Mouse (Mus musculus): Measurements from ENCODE around the gene 1700024P04Rik.

The 1700024P04Rik gene

DNA sequence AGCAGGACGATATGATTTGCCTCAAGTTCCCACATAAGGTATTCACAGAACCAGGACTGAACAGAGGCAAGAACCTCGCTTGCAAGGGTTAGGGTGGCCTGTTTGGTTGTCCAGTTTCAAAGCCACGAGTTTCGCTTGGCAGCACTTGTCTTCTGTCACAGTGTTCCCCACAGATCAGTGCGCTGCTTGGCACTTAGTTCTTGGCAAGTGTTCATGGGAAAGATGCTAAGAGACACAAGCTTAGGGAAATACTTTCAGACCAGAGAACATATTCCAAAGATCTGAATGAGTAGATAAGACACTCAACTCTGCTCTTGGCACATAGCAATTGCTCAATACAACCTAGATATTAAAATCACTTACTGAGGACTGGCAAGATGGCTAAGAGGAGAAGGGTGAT is 17.8 kb downstream of the 1700024P04Rik start:
- no peak for DNase-seq (ENCODE audit: low spot score in 2 of 2)

DNA sequence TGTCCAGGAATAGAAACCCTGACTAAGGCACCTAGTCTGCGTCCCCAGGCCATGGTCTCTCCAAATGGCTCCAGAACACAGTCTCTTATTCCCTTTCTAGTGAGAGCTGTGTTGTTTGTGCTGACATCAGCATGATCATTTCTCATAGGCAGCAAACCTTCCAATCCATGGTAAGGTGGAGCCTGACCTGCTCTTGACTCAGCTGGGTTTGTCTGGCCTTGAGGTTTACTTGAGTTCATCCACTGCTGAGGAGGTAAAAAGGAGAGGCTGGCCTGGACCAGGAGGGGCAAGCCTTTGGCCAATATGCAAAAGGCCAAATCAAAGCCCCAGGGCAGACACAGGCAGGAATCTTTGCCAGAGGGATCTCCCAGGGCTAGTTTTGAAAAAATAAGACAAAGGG is 20.8 kb downstream of the 1700024P04Rik start:
- DNase-seq (ENCODE audit: low spot score in 2 of 2): no peak

DNA sequence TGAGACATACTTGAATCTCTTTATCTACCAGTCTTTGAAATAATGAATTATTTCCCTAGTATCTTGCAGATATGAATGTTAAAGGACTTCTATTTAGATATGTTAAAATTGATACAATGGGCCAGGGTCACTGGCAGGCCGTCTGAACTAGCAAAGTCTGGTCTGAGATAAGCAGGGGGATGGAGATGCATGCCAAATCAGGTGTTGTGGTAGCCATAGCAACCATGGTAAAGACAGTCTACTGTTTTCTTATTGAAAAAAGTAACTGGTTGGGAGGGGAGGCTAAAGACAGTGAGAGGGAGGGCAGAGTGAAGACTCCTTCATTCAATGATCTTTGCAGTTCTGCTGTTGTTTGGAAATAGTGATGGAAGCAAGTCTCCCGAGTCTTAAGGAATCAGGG is 26.2 kb downstream of the 1700024P04Rik start:
- no peak for DNase-seq (ENCODE audit: low spot score in 2 of 2)

DNA sequence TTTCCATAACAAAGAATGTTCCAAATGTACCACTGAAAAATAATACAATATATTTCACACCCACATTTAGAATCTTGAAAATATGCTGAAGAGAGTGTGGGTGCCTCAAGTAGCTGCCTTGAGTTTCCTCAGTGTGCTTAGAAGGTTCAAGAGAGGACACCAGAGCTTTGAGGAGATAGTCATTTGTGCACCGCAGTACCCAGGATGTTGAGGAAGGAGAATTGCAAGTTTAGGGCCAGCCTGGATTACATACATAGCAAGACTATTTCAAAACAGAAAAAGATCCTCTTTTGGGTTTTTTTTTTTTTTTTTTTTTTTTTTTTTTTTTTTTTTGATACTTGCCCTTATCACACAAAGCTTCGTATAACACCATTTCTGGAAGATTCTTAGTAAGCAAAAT is 28.2 kb downstream of the 1700024P04Rik start:
- peak in 1 of 2 experiments; percentile 30 for DNase-seq (ENCODE audit: low spot score in 2 of 2)

DNA sequence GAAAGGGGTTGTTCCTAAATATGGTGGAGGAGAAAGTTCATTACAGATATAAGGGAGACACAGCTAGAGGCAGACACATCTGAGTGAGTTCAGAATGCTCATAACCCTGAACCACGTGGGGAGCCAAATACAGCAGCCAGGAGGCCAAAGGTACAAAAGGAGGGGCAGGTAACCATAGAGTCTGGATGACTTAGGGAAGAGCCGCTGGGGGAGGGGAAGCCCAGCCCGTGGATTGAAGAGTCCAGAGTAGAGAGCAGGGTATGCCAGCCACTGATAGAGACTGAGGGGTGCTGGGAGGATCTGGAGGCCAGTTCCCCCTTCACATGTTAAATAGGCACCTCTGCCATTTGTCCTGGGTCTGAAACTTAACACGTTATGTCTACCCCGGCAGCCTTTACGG is 28.7 kb downstream of the 1700024P04Rik start:
- no peak for DNase-seq (ENCODE audit: low spot score in 2 of 2)

DNA sequence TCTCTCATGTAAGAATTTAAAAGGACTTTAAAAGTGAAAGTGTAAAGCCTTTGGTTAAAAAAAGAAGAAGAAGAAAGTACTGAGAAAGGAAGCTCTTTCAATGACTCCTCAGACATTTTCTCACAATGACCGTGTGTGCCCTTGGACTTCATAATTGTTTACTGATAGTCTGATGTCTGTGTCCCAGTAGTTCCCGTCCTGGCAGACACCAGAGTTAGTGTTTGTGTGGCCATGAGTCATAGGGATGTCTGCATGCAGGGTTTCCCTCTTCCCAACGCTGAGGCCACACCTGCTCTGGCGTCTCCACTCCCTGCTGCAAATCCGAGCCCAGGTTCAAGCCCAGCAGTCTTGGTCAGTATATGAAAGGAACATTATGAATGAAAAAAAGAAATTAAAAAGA is 29.1 kb downstream of the 1700024P04Rik start:
- DNase-seq (ENCODE audit: low spot score in 2 of 2): peak in 1 of 2 experiments; percentile 30

DNA sequence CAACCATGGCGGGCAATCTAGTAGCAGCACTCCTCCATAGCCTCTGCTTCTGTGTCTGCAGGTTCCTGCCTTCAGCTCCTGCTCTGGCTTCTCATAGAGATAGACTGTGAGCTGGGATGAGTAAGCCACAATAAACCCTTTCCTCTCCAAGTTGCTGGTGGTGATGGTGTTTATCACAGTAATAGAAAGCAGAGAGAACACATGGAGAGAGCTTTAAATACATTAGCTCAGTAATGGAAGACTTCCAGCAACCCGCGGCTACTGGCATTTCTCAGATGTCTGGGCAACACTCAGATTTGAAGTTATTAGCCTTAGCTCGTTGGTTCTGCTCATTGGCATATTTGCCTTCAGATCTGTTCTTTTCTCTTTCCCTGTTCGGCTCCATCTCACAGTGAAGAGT is 30.5 kb downstream of the 1700024P04Rik start:
- peak; percentile 59 to 70 for DNase-seq (ENCODE audit: low spot score in 2 of 2)

DNA sequence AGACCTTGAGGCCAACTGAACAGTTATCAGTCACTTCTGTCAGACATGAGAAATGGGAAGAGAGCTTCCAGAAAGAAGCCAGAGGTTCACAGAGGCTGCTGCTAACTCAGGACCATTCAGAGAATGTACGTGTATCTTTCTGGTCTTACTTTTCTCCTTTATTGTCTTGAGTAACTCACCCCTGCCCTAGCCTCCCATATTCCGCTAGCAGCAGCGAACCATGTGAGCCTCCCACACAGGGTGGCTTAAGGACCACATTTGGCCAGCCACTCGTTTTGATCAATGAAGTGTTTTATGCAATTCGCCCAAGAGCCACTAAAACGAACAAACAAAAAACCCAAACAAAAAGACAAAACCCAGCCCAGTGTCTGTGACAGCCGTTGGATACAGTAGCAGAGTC is 32.4 kb downstream of the 1700024P04Rik start:
- DNase-seq (ENCODE audit: low spot score in 2 of 2): no peak

DNA sequence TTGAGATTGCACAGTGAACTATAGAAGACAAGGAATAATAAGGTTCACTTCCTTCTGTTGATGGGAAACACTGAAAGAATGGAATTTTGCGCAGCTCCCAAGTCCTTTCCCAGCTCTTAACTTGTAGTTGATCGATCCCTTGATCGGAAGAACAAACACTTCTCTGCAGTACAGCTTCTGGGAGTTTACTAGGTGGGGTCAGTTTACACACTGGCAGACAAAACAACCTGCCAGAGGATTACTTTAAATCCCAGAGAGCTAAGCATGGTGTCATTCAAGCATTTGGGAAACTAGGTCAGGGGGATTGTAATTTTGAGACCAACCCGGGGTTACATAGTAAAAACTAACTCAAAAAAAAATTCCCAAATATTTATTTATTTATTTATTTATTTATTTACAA is 36.2 kb downstream of the 1700024P04Rik start:
- no peak for DNase-seq (ENCODE audit: low spot score in 2 of 2)

DNA sequence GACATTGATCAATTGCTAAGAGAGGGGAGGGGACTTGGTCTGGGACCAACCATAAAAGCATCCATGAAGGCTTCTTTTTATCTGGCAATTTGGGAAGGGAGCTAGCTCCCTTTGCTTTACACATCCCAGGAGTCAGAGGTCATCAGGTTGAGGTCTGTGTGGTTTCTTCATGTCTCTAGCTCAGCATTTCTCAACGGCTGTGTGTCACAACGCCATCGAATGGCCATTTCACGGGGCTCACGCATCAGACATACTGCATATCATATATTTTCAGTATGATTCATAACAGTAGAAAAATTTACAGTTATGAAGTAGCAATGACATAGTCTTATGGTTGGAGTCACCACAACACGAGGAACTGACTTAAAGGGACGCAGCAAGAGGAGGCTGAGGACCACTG is 37.9 kb downstream of the 1700024P04Rik start:
- no peak for DNase-seq (ENCODE audit: low spot score in 2 of 2)

DNA sequence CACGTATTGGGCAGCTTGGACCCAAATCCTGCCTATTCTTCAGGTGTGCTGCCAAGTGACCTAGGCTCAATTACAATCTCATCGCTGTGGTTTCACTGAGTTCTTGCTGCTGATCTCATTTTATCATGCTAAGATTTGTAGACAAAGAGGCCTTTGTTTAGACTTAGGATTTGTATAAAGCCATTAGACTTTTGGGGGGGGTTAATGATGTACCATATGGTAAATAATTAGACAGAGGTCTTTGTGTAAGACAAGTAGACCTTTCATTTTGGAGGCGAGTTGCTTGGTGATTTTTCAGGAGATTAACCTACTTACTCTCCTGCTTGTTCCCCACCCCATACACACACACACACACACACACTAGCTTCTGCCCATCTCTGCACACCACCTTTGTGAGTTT is 38.5 kb downstream of the 1700024P04Rik start:
- no peak for DNase-seq (ENCODE audit: low spot score in 2 of 2)

DNA sequence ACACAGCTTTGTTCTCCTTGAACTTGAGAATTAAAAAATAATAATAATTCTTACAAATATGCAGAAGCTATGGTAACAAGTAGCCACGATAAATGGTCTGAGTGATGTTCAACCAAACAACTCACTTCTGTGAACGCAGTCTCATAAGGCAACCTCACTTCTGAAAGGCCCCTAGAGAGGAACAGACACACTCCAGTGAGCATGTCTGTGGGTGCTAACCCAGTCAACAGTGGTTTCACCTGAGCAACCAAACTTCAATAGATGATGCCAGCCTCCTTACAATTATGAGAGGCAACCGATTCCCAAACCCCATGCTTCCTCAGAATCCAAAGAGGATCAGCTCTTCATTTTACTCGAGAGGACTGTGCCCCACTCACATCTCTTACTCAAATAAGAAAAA is 39.0 kb downstream of the 1700024P04Rik start:
- DNase-seq (ENCODE audit: low spot score in 2 of 2): no peak

DNA sequence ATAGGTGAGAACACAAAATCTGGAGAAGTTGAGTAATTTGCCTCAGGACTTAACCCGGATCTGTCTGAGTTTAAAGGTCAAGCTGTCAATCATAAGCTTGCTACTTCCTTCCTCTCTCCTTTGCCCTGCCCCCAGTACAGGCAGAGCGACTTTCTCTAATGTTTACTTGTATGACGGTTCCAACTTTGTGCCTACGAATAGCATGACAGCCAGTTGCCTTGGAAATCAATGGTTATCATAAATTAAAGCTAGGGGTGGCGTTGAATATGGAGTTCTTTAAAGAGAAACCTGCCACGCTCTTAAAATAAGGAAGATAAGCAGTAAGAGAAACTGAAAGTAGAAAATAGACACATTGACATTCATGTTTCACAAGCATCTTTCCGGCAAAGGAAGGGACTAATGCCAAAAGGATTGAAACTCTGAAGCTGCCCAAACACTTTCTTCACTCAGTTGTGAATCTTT is 39.7 kb downstream of the 1700024P04Rik start:
- peak in 1 of 2 experiments; percentile 33 for DNase-seq (ENCODE audit: low spot score in 2 of 2)

DNA sequence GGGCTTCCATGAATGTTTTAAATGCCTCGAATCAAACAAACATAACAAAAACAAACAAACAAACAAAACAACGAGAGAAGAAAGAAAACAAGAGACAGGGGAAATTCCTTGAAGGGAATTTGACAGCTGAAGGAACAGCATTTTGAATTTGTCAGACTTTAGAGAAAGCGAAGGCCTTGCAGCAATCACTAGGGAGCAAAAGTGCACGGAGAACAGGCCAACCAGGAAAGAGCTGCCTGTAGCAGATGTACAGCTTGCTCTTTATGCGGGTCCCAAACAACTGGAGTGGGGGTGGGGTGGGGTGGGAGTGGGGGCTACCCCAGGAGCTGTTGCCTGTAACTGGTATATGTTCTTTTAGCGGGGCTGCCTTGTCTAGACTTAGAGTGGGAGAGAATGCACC is 42.0 kb downstream of the 1700024P04Rik start:
- no peak for DNase-seq (ENCODE audit: low spot score in 2 of 2)

DNA sequence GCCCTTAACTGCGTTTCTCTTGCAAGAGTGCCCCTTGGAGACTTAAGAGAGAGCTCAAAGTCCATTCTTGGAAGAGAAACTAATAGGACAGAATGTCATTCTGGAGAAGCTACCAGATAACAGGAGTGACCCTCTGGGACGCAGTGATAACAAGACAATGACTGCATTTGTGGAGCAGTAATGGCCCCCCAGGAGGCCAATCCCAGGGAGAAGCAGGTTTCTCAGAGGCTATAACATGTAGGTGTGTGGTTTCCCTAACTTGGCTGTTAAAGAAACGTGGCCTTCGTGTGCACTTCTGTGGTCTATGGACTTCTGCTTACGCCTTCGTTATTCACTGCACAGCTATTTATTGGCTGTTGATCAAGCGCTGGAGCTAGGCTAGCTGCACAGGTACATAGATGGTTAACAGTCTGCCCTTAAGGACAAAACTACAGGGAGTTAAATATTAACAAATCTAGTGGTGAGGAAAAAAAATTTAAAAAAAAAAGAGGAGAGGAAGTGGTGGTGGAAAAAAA is 42.5 kb downstream of the 1700024P04Rik start:
- DNase-seq (ENCODE audit: low spot score in 2 of 2): no peak

DNA sequence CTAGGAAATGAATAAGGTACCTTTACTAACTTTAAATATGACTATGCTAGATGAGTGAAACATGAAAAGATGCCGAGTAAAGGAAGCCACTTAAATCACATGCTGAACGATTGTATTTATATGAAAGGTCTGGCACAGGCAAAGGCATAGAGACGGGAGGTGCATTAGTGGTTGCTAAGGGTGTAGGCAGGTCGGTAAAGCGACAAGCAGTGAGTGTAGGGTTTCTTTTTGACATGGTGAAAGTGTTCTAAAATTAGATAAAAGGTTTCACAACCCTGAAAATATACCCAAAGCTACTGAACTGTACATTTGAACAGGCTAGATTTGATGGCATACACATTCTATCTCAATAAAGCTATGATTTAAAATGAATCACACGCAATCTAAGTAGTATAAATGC is 47.3 kb downstream of the 1700024P04Rik start:
- no peak for DNase-seq (ENCODE audit: low spot score in 2 of 2)
